Mouse (Mus musculus) B cell, adult 2 months (primary cell): ENCODE measurements at regions not wholly inside any gene's neighbourhood (a gene's known extent, or its start where the extent isn't known, plus 50 kb on each side); places are given as distances from the start of the nearest gene placed in this dataset.
"Not testable (repeated sequence)": the region's sequence is repeated elsewhere in the genome, so short reads cannot be mapped to it uniquely, and the experiment has no call there.

Experiments used
- DNase-seq, 2 experiments: peaks; one replicate each; pipeline ENCODE4 v3.0.0; 2022

DNA sequence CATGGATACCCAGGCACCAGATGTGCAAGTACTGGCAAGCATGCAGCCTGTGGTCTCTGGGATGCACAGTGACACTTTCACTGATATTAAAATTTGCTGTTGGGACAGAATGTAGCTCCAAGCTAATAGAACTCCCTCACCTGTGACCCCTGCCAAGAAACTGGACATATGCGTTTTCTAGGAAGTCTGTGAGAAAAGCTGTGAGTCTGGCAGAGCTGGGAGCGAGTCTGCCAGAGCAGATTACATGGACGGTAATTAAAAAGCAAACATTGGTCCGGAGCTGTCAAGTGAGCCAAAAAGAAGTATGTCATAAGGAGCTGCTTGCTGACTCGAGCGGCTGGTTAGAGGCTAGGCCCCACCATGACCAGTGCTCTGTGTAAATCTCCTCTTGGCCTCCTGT lies 147.1 kb downstream of the Tsen15 start:
- no peak for DNase-seq

DNA sequence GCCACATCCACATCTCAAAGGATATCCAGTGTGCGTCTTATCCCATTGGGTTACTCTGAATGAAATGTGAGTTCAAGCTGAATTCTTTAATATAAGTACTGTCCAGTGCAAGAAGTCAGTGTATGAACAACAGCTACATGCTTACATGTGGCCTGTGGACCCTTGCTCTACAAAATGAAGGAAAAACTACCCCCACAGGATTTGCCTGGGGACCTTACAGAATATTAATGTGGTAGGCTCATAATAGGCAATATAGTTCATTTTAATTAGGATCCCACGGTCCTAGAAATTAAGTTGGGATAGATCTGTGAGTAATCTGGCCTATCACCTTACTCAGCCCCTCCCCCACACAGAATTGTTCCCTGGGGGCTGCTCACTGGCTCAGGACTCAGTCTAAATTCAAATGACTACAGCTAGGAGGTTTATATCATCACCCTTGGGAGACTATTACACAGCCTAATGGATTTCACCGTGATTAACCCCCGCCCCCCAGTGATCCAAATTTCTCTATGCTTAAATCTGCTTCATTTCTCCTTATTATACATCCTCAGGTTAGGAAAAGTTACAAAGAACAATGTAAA lies 145.4 kb upstream of the 1700025G04Rik start:
- DNase-seq: no peak

DNA sequence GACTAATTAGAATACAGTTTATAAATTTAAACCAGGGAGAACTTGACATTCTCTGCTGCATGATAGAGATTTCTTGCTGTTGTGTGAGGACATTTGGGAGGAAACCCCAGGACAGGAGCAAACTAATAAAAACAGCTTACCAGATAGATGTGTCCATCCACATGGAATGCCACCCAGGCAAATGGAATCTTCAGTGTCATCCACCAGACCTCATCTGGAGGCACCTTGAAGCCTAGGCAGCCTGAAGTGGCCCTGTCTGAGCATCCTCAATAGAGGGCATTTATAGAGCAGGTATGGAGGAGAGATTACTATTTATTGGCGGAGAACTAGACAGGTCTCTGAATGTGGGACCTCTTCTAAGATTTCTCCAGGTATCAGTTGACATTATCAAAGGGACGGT lies 144.8 kb upstream of the 1700025G04Rik start:
- no peak for DNase-seq

DNA sequence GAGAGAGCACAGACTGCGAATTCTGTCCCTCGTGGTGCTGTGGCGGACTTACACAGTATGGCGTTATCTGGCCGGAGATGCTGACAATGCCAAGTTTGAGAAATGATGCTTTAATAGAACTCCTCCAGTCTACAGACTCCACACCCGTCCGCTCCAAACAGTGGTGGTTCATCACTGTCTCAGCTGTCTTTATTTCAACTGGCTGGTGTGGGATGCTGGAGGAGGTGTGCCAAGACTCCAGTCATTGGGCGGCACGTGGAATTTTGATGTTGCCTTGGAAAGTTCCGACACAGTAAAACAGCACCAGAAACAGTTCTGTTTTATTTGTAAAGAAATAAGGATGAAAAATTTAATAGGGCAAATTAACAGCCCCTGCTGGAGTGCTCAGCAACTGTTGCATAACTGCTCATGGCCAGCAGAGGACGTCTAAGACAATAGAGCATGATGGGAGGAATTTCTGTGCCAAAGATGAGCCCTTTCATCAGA lies 141.8 kb upstream of the 1700025G04Rik start:
- no peak for DNase-seq

DNA sequence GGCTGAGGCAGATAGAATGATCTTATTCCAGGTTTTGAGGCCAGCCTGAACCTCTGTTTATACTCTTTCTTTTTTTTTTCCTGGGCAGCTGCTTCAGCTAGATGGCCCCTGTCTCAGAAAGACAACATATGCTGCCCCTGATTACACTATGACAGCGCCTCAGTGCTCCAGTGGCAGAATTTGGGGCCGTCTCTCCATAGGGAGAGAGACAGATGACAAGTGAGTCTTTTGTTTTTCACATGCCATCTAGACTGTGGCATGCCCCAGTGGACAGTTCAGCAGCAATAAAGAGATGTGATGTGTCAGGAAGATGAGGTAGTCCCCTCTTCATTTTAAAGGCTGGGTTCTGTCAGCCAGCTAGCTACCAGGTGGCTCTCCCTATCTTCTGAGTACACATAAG lies 139.8 kb upstream of the 1700025G04Rik start:
- no peak for DNase-seq

DNA sequence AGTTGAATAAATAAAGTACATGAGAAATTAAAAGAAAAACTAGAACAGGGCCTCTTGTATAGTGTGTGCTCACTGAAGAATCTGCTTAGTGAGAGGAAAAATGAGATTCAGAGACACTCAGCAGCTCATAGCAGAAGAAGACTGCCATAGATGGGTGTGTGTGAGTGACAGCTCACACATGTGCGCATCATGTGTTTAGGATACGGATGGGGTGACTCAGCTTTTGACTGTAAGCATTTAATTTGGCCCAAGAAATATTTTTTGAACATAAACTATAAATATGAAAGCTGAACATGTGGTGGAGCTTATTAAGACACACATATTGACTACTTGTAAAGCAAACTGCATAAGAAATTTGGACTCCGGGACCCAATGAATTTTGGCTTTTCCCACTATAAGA lies 136.1 kb upstream of the 1700025G04Rik start:
- no peak for DNase-seq

DNA sequence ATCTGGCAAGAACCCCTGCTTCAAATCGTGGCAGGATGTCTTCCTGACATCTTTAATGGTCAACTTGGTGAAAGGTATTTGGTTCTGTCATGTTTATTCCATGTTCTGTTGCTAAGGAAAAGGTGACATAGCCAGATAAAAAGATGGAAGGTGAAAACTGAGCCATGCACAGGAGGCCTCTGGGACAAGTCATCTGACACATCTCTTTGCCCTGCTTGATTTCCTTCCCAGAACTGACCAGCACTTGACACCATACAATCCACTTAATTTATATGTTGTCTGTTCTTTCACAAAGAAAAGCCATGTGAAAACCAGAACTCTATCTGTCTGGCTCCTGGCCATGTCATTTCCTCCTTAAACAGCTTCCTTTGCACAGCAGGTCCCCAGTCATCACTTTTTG lies 133.7 kb upstream of the 1700025G04Rik start:
- DNase-seq: no peak

DNA sequence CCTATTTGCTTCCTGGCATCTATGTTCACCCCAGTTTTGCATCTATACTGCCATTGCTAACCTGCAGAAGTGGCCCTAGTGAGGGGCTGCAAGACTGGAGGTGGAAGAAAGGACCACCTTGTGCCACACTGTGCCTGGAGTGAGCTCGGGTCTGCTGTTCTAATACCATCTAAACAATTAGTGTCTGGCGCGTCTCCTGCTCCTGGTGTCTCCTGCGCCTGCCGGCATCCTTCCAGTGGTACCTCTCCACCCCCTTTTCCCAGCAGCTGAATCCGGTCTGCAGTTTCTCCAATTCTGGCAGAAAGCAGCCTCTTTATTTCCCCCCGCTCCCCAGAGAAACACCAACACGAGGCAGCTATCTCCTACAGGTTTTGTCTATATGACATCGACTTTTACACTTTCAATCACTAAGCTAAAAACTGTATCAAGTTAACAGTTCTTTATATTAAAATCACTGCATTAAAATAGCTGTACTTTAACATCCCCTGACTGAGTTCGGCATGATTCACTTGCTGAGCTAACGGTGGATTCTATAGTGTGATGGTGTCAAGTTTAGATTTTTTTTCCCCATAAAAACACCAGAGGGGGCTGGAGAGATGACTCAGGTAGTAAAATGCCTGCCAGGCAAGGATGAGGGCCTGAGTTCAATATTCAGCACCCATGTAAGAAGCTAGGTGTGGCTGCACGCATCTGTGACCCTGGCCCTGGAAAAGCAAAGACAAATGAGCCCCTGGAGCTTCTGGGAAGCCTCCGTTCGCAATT lies 131.1 kb upstream of the 1700025G04Rik start:
- no peak for DNase-seq

DNA sequence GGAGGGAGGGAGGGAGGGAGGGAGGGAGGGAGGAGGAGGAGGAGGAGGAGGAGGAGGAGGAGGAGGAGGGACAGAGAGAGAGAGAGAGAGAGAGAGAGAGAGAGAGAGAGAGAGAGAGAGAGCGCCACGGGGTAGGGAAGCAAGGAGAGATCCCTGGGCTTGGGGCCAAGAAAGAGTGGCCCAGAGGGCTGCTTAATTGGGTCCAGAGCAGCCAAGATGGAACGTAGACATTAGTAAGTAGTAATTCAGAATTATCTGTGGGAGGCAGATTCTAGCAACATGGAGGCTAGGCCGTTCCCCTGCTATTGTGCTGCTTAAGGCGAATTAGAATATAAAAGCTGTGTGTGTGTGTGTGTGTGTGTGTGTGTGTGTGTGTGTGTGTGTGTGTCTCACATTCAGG lies 129.8 kb upstream of the 1700025G04Rik start:
- DNase-seq: not testable (repeated sequence)

DNA sequence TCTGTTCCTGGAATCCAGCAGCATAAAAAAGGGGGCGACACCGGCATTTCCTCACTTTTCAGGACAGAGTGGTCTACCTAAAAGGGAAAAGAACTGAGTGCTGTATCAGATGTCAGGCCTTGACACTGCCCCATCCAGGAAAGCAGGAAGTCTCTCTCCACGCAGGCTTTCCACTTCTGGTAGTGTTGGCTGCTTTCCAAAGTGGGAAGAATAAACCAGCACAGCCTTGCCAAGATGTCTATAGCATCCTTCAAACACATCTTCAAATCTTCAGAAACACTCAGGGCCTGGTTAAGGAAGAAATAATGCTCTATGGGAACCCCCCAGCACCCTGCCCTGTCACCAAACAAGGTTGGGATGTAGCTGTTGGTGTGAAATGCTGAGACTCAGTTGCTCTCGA lies 127.5 kb upstream of the 1700025G04Rik start:
- no peak for DNase-seq

DNA sequence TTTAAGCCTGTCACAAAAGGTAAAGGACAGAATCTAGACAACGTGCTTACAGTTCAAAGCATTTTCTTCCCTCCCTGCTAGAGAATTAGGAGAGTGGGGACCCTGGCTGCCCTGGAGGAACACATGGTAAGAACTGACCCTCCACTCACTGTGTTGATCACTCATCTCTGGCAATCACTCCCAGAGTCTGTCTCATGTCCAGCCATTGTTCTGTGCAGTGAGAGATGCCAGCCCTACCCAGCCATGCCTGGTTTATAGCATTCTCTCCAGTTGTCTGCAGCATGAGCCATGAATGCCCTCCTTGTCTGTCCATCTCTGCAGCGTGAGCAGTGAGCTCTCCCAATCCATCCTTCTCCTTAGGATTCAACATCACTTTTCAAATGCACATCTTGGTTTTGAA lies 124.5 kb upstream of the 1700025G04Rik start:
- DNase-seq: no peak

DNA sequence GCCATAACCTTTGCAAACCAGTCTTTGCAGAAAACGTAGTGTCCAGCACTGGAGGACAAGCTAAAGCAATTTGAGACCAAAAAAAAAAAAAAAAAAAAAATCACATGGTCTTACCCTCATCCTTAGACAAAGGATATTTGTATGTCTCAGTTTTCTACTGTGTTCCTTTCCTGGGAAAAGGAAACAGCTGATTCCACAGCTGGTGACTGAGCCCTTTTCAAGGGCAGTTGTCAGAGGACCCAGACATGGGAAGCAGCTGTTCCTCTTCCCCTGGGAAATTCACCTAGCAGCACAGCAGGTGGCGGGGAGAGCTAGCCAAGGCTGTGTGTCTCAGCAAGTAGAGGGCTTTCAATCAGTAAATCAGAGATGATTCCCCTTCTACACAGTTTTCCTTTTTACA lies 113.3 kb upstream of the 1700025G04Rik start:
- no peak for DNase-seq

DNA sequence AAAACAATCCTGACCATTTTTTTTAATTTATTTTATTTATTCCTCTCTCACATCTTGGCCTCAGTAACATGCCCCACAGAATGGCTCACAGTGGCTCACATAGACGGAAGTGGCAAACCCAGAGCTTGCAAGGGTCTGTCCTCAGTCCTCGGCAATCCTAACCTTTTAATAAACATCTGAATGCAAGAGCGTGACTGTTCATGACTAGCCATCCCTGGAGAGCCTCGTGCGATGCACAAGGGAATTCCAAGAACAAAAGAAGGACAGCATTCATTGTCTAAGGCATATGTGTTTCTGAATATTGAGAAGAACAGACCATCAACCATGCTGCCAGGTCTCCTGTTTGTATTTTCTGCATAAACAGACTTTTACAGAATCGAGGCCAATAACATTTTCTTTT lies 98.8 kb upstream of the 1700025G04Rik start:
- no peak for DNase-seq

DNA sequence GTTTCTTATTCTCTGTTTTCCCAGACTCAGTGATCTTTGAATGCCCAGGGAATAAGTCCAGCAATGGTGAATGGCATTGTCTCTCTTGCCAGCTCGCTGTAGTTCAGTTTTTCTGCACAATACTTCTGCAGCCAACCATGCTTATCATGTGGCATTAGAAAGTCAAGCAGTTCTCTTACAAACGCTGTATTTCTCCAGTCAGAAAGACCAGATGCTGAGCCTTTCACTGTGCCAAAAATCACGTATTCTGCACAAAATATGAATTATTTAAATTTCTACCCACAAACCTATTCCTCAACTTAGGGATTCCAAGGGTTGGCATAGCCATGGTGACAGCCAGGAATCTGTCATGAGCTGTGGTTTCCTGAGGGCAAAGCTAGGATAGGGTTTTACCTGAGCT lies 95.0 kb upstream of the 1700025G04Rik start:
- no peak for DNase-seq

DNA sequence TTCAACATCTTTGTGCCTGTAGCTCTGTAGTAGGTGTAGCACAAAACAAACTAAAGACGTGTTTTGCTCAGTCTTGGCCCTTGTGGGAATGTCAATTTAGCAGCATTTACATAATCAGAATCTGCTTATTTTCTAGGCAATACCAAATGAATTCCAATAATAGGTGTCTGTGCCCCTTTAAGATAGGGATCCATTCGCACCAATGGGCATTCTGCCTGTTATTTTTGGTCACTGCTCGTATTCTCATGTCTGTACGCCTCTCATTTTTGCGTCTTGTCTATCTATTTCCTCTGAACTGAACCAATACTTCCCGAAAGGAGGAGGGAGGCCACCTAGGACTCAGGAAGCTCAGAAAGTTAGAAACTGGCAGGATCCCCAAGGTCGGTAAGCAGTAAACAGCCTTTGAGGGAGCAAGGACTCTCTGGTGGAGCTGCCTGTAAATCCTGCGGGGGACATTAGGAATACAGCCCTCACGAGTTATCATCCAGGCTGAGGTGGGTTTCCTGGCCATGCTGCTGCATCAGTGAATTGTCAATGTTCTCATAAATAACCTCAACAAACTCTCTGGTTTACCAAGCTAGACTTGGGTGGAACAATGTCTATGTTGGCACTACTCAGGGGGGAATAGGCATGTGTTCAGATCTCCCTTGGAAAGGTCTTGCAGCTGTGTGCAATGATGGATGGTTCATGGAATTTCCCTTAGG lies 86.5 kb upstream of the 1700025G04Rik start:
- DNase-seq: no peak

DNA sequence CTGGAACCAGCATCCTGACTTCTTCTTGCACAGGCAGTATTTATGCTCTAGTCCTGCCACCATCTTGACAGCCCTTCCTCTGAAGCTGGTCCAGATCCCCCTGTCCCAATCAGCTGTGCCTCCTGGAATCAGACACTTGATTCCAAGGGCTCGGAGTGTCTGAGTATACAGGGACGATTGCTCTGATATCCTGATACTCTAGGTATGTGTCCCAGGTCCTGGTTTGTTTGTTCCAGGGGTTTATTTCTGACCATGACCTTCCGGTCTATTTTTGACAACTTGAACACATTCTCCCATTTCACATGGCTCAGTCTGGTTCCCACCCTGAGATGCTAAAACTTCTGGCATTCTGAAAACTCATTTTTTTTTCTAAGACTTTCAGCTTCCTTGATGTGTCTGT lies 85.8 kb upstream of the 1700025G04Rik start:
- DNase-seq: no peak

DNA sequence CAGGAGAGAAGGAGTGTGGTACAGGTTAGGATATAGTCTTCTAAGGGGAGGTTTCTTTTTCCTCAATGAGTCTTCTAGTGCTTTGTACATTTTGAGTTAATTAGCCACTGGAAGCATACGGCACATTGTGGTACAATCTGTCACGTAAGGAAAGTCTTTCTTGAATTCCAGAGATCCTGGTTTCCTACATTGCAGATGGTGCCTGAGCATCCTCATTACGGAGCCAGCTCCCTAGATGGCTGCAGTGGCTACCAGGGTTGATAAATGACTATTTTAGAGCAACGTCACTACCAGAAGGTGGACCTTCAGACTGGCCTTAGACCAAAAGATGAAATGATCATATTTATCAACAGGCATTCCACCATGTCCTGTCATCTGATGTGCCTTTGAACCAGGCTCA lies 84.5 kb upstream of the 1700025G04Rik start:
- no peak for DNase-seq

DNA sequence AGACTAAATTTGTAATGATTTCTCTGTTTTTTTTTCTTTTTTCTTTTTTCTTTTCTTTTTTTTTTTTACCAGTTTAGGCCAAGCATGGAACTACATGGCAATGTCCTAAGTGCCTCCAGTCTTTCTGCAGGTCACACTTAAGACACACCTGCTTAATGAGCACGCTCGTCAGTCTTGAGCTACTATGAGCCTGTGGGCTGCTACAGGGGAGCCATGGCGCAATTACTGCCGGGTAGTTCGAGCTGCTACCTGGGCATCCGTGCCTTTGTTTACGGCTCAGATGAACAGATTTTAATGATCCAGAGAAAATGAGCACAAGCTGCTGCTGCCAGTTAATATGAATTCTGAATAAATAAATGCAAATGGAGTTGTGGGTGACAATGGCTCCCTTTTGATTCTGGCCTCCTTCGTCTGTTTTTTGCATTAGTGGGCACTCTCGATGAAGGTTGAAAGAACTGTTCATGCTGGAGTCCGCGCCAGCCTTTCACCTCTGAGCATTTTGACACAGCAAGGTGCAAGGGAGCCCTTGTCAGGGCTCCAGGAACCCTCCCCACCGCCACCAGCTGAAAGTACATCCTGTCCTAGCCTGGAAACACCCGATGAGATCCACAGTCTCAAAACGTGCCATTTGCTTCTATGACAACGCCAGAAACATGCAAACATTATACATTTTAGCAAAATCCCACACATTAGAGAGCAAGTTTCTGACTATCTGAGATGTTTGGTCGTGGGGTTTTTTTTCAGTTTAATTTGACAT lies 81.3 kb upstream of the 1700025G04Rik start:
- no peak for DNase-seq

DNA sequence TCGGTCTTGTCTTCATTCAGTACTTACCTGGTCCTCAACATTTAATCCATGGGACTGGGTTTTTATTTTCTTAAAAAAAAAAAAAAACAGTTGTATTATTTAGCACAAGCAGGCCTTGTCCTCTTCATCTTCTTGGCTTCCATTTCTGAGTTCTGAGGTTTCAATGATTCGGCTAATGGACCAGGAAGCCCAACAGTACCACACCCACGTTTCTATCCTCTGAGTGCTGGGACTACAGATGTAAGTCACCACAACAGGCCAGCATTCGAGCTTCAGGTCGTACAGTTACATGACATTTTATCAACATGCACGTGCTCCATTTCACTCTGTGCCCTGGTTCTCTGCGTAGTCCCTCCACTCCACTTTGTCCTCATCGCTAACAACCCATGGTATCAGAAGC lies 80.7 kb upstream of the 1700025G04Rik start:
- no peak for DNase-seq

DNA sequence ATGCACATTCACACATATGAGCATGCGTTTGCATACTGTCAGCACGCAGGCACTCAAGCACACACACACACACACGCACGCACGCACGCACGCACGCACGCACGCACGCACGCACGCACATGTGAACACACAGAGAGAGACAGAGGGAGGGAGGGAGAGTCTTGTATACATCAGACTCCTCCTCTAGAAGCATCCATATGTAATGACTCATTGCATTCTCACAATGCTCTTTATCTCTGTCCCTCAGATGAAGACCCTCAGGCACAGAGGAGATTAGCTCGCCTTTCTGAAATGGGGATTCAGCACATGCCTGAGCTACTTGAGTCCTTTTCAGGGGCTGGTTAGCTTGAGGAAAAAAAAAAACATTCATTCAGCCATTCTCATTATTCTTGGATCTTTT lies 79.6 kb upstream of the 1700025G04Rik start:
- no peak for DNase-seq

DNA sequence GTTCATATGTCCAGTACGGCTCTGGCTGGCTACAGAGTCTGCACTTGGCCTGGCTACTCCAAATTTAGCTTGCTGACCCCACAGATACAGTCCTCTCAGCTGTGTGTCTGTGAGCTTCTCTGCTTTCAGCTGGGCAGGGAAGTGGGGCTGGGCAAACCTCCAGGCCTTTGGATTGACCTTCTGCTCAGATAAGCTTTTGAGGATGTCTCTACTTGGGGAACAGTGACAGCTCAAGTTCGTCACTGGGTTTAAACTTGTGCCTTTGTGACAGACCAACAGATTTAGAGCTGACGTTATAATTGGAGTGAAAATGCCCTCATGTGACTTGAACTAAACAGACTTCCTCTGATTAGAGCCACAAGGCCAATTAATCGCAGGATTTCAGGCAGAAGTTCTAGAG lies 78.4 kb upstream of the 1700025G04Rik start:
- DNase-seq: no peak

DNA sequence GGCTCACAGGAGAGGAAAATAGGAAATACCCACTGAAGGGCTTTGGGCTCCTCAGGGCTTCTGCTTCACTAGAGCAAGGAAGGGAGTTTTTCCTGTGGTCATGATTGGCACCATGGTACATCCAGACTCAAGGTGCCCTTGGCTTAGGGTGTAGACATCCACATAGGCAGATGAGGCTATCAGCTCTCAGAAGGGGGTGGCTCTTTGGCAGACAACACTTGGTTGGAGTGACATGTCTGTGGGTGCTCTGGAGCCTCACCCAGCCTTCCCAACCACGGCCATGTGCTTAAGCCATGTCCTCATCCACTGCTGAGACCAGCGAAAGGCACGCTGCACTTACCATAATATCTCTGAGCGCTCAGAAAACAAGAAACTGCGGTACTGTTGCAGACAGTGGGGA lies 77.8 kb upstream of the 1700025G04Rik start:
- no peak for DNase-seq

DNA sequence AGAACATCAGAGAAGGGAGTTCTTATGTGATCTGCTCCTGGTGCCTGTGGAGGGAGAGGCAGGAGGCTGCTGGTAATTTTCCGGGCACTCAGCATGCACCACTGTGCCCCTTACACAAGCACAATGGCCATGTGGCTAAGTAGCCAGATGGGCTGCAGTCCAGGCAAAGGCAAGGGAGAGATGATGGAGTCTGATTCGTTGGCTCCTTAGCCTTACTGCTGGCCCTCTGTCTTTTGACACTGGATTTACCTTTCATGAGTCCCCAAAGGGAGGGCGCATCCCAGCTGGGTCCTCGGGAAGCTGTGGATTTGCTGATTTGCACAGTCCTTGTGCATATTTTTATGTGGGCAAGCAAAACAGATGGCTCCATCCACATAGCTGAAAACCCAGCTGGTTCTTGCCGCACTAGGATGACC lies 75.6 kb upstream of the 1700025G04Rik start:
- no peak for DNase-seq
